Mouse (Mus musculus) hindbrain, embryonic 16.5 days (tissue): ENCODE data around the gene Ormdl1. TPM values are rescaled to one million over a fixed set of nuclear protein-coding genes. Genes with fewer than 3 reads are reported as not detected.
"Not testable (repeated sequence)": the region's sequence is repeated elsewhere in the genome, so short reads cannot be mapped to it uniquely, and the experiment has no call there.

ENCODE experiments used
- ATAC-seq: fragments of 200-750 bp; cut with Nextera tagmentation; 2 replicates; pipeline ENCODE4 v1.8.0; 2017; ENCODE audit warnings: moderate TSS enrichment, moderate library complexity
- H3K27ac ChIP-seq: fragments of 300-500 bp; sonication (generic); 2 replicates; pipeline ENCODE4 v1.5.1; 2014; ENCODE audit warnings: low read depth, mild to moderate bottlenecking, control low read depth, low read length, moderate library complexity
- H3K27me3 ChIP-seq: fragments of 300-500 bp; sonication (generic); replicated peaks from 2 replicates; pipeline ENCODE4 v1.6.1; 2014; ENCODE audit warnings: low read length; ENCODE audit not compliant: control insufficient read depth, insufficient read depth
- H3K36me3 ChIP-seq: fragments of 300-500 bp; sonication (generic); 2 replicates; pipeline ENCODE4 v1.6.1; 2014; ENCODE audit warnings: mild to moderate bottlenecking, low read length, moderate library complexity, mixed read lengths; ENCODE audit not compliant: control insufficient read depth, insufficient read depth
- H3K4me1 ChIP-seq: fragments of 300-500 bp; sonication (generic); 2 replicates; pipeline ENCODE4 v1.6.1; 2014; ENCODE audit warnings: low read depth, low read length; ENCODE audit not compliant: control insufficient read depth, insufficient read depth
- H3K4me2 ChIP-seq: fragments of 300-500 bp; sonication (generic); 2 replicates; pipeline ENCODE4 v1.6.1; 2014; ENCODE audit warnings: mild to moderate bottlenecking, low read length, control low read depth, moderate library complexity
- H3K4me3 ChIP-seq: fragments of 300-500 bp; sonication (generic); 2 replicates; pipeline ENCODE4 v1.5.1; 2014; ENCODE audit warnings: mild to moderate bottlenecking, low read length, control low read depth, moderate library complexity
- H3K9ac ChIP-seq: fragments of 300-500 bp; sonication (generic); 2 replicates; pipeline ENCODE4 v1.6.1; 2014; ENCODE audit warnings: low read depth, mild to moderate bottlenecking, control low read depth, low read length, moderate library complexity
- H3K9me3 ChIP-seq: fragments of 300-500 bp; sonication (generic); 2 replicates; pipeline ENCODE4 v1.6.1; 2014; ENCODE audit warnings: mild to moderate bottlenecking, low read length, moderate library complexity; ENCODE audit not compliant: control insufficient read depth
- WGBS: fragments of 180-500 bp; shearing (Covaris S2); extraction: QIAGEN DNeasy Blood & Tissue Kit; methylation state at CpG from one replicate; pipeline ENCODE4 v1.1.7; 2014; 5-methylcytosine and 5-hydroxymethylcytosine counted together
- polyA plus RNA-seq: library from polyadenylated mRNA; unstranded; fragments of >200 nt; fragmentation: Nextera tagmentation; extraction: Ambion mirVana; gene quantifications from 2 replicates; pipeline ENCODE4 v1.2.1, GENCODE M21; 2015

Gene Ormdl1
- 48.8 and 50.4 TPM in 2 replicates for polyA plus RNA-seq

GRCm38 (mm10) chr1:53296581-53297383 is at the start of gene Ormdl1, which contains the start of the genes Pms1 and Gm28778:
Gene Ormdl1 (plus strand): TSS chr1:53297095.
Gene Pms1 (minus strand): TSS chr1:53297018.
Gene Gm28778 (plus strand): TSS chr1:53297111.
- peak within 1 kb of the TSS; percentile 85 for H3K4me3 ChIP-seq
- peak within 1 kb of the TSS; percentile 61 for H3K4me2 ChIP-seq
- H3K9me3 ChIP-seq = no peaks in the 10 kb centered on the region
- under 1% methylated on average over 66 of the region's 66 CpGs for WGBS
- ATAC-seq = peak; percentile 100
- H3K9ac ChIP-seq = peak within 1 kb of the TSS; percentile 87
- peak within 1 kb of the TSS; percentile 85 for H3K27ac ChIP-seq
- H3K4me1 ChIP-seq = peaks cover 2% of the 10 kb centered on the region; the same call in 1 of the 2 replicates
- no peaks in the 10 kb centered on the region for H3K27me3 ChIP-seq
- no peaks in the 10 kb centered on the region for H3K36me3 ChIP-seq

- H3K27ac ChIP-seq, H3K9ac ChIP-seq, H3K27me3 ChIP-seq, H3K4me2 ChIP-seq, H3K4me1 ChIP-seq, H3K9me3 ChIP-seq, H3K36me3 ChIP-seq, H3K4me3 ChIP-seq, ATAC-seq: not testable (repeated sequence)
Measured at GRCm38 (mm10) chr1:53264958-53265612, 31.8 kb upstream of the Ormdl1 start.

GRCm38 (mm10) chr1:53269901-53270300 is 27.0 kb upstream of the Ormdl1 start:
- Histone ChIP-seq H3K9me3 (no peaks in the 10 kb centered on the region), H3K36me3 (no peaks in the 10 kb centered on the region; the same call in 1 of the 2 replicates), H3K4me3 (no peak overlapping the region), H3K27ac (no peak overlapping the region), H3K4me2 (no peak overlapping the region), H3K9ac (no peak overlapping the region), H3K27me3 (no peaks in the 10 kb centered on the region), H3K4me1 (no peaks in the 10 kb centered on the region)
- 93% methylated on average over 3 of the region's 3 CpGs for WGBS
- no peak for ATAC-seq

GRCm38 (mm10) chr1:53272646-53273045 is 24.2 kb upstream of the Ormdl1 start:
- Histone ChIP-seq H3K4me3 (no peak overlapping the region), H3K9me3 (no peaks in the 10 kb centered on the region), H3K27ac (no peak overlapping the region), H3K4me1 (no peaks in the 10 kb centered on the region), H3K4me2 (no peak overlapping the region), H3K36me3 (no peaks in the 10 kb centered on the region), H3K27me3 (no peaks in the 10 kb centered on the region), H3K9ac (no peak overlapping the region)
- ATAC-seq = peak; percentile 78

- no peak for ATAC-seq
- no peak overlapping the region for H3K4me3 ChIP-seq
Measured at GRCm38 (mm10) chr1:53291197-53291596, 5.7 kb upstream of the Ormdl1 start.

GRCm38 (mm10) chr1:53300506-53300905 is 3.6 kb downstream of the Ormdl1 start:
- no peak overlapping the region for H3K9ac ChIP-seq
- peaks cover 2% of the 10 kb centered on the region; the same call in 1 of the 2 replicates for H3K4me1 ChIP-seq
- ATAC-seq = no peak
- H3K27ac ChIP-seq = no peak overlapping the region
- H3K9me3 ChIP-seq = no peaks in the 10 kb centered on the region
- no peak overlapping the region for H3K4me2 ChIP-seq
- H3K36me3 ChIP-seq = no peaks in the 10 kb centered on the region
- 89% methylated on average over 4 of the region's 4 CpGs for WGBS
- no peak overlapping the region for H3K4me3 ChIP-seq
- no peaks in the 10 kb centered on the region for H3K27me3 ChIP-seq

More at GRCm38 (mm10) chr1:53291197-53291596, 5.7 kb upstream of the Ormdl1 start:
- WGBS = 90% methylated on average over 3 of the region's 3 CpGs
- Histone ChIP-seq H3K4me1 (no peaks in the 10 kb centered on the region; the same call in 1 of the 2 replicates), H3K9me3 (no peaks in the 10 kb centered on the region), H3K36me3 (no peaks in the 10 kb centered on the region), H3K27me3 (no peaks in the 10 kb centered on the region), H3K27ac (no peak overlapping the region), H3K4me2 (no peak overlapping the region), H3K9ac (no peak overlapping the region)

GRCm38 (mm10) chr1:53312989-53313967 is 16.4 kb downstream of the Ormdl1 start, which contains the start of gene Osgepl1:
Gene Osgepl1 (plus strand): TSS chr1:53313624.
- Histone ChIP-seq H3K4me3 (peak within 1 kb of the TSS; percentile 67), H3K4me2 (peak within 1 kb of the TSS; percentile 71), H3K4me1 (peaks cover 4% of the 10 kb centered on the region), H3K27me3 (no peaks in the 10 kb centered on the region), H3K36me3 (no peaks in the 10 kb centered on the region), H3K27ac (peak within 1 kb of the TSS; percentile 86), H3K9ac (peak within 1 kb of the TSS; percentile 81), H3K9me3 (no peaks in the 10 kb centered on the region)
- WGBS = 2% methylated on average over 27 of the region's 27 CpGs
- ATAC-seq = peak; percentile 100

- H3K9me3 ChIP-seq = no peaks in the 10 kb centered on the region
- WGBS = 99% methylated on average over 4 of the region's 4 CpGs
- no peaks in the 10 kb centered on the region; the same call in none of the 2 replicates for H3K36me3 ChIP-seq
- no peak overlapping the region for H3K27ac ChIP-seq
- no peaks in the 10 kb centered on the region for H3K27me3 ChIP-seq
- H3K4me2 ChIP-seq = no peak overlapping the region
- no peaks in the 10 kb centered on the region for H3K4me1 ChIP-seq
- no peak for ATAC-seq
- no peak overlapping the region for H3K4me3 ChIP-seq
- H3K9ac ChIP-seq = no peak overlapping the region
Measured at GRCm38 (mm10) chr1:53321662-53322344, 24.9 kb downstream of the Ormdl1 start.
